Mouse (Mus musculus) stomach, embryonic 15.5 days (tissue): ENCODE measurements around the gene Hist1h3e. TPM values are rescaled to one million over a fixed set of nuclear protein-coding genes. Genes with fewer than 3 reads are reported as not detected.
"Not testable (repeated sequence)": the region's sequence is repeated elsewhere in the genome, so short reads cannot be mapped to it uniquely, and the experiment has no call there.

Source experiments
- ATAC-seq: fragments of 200-750 bp; cut with Nextera tagmentation; 2 replicates; pipeline ENCODE4 v1.8.0; 2017; ENCODE audit warnings: low read depth, moderate number of reproducible peaks, moderate TSS enrichment; ENCODE audit not compliant: insufficient read depth, low FRiP score
- H3K27ac ChIP-seq: fragments of 300-500 bp; sonication (generic); 2 replicates; pipeline ENCODE4 v1.5.1; 2015; ENCODE audit warnings: mild to moderate bottlenecking, inconsistent platforms
- H3K27me3 ChIP-seq: fragments of 300-500 bp; sonication (generic); replicated peaks from 2 replicates; pipeline ENCODE4 v1.6.1; 2015; ENCODE audit warnings: inconsistent platforms
- H3K36me3 ChIP-seq: fragments of 300-500 bp; sonication (generic); 2 replicates; pipeline ENCODE4 v1.6.1; 2015; ENCODE audit warnings: inconsistent platforms
- H3K4me1 ChIP-seq: fragments of 300-500 bp; sonication (generic); 2 replicates; pipeline ENCODE4 v1.6.1; 2015; ENCODE audit warnings: inconsistent platforms
- H3K4me2 ChIP-seq: fragments of 300-500 bp; sonication (generic); 2 replicates; pipeline ENCODE4 v1.6.1; 2015; ENCODE audit warnings: mild to moderate bottlenecking, inconsistent platforms
- H3K4me3 ChIP-seq: fragments of 300-500 bp; sonication (generic); replicated peaks from 2 replicates; pipeline ENCODE4 v1.5.1; 2015; ENCODE audit warnings: inconsistent platforms
- H3K9ac ChIP-seq: fragments of 300-500 bp; sonication (generic); 2 replicates; pipeline ENCODE4 v1.6.1; 2015; ENCODE audit warnings: inconsistent platforms
- H3K9me3 ChIP-seq: fragments of 300-500 bp; sonication (generic); 2 replicates; pipeline ENCODE4 v1.6.1; 2016; ENCODE audit warnings: inconsistent platforms
- WGBS: fragments of 180-500 bp; shearing (Covaris S2); methylation state at CpG from one replicate; pipeline ENCODE4 v1.1.7; 2015; 5-methylcytosine and 5-hydroxymethylcytosine counted together
- polyA plus RNA-seq: library from polyadenylated mRNA; unstranded; fragments of >200 nt; fragmentation: Nextera tagmentation; extraction: Ambion mirVana; gene quantifications from 2 replicates; pipeline ENCODE4 v1.2.1, GENCODE M21; 2015

Hist1h3e gene
- polyA plus RNA-seq, 1 experiment from 2014 or later = 6.7 TPM

GRCm38 (mm10) chr13:23593051-23593770 lies 31.0 kb upstream of the Hist1h3e start:
- H3K27ac ChIP-seq = peak overlapping the region; percentile 68
- no peaks in the 10 kb centered on the region for H3K27me3 ChIP-seq
- 61% methylated on average over 5 of the region's 5 CpGs for WGBS
- H3K4me2 ChIP-seq = no peak overlapping the region
- H3K9ac ChIP-seq = no peak overlapping the region
- H3K9me3 ChIP-seq = no peaks in the 10 kb centered on the region
- H3K4me3 ChIP-seq = no peak overlapping the region
- no peaks in the 10 kb centered on the region for H3K4me1 ChIP-seq
- H3K36me3 ChIP-seq = no peaks in the 10 kb centered on the region
- ATAC-seq = no peak

GRCm38 (mm10) chr13:23592614-23593013 lies 30.4 kb upstream of the Hist1h3e start:
- Histone ChIP-seq H3K9ac (no peak overlapping the region), H3K4me2 (no peak overlapping the region), H3K4me3 (no peak overlapping the region), H3K36me3 (no peaks in the 10 kb centered on the region), H3K27me3 (no peaks in the 10 kb centered on the region), H3K27ac (peak overlapping the region; percentile 68; the same call in 1 of the 2 replicates), H3K9me3 (no peaks in the 10 kb centered on the region), H3K4me1 (no peaks in the 10 kb centered on the region)
- WGBS = 78% methylated on average over 7 of the region's 7 CpGs
- ATAC-seq = no peak

GRCm38 (mm10) chr13:23591886-23592285 lies 29.7 kb upstream of the Hist1h3e start:
- not testable (repeated sequence) for H3K4me1 ChIP-seq, H3K27ac ChIP-seq, H3K36me3 ChIP-seq, ATAC-seq, H3K9ac ChIP-seq, H3K4me3 ChIP-seq, H3K4me2 ChIP-seq, H3K27me3 ChIP-seq, H3K9me3 ChIP-seq
- 77% methylated on average over 7 of the region's 7 CpGs for WGBS

GRCm38 (mm10) chr13:23591206-23591605 lies 29.0 kb upstream of the Hist1h3e start:
- no peaks in the 10 kb centered on the region for H3K9me3 ChIP-seq
- 92% methylated on average over 7 of the region's 7 CpGs for WGBS
- H3K27ac ChIP-seq = no peak overlapping the region
- no peaks in the 10 kb centered on the region for H3K36me3 ChIP-seq
- no peak overlapping the region for H3K9ac ChIP-seq
- H3K4me1 ChIP-seq = peaks cover 3% of the 10 kb centered on the region; the same call in 1 of the 2 replicates
- no peak for ATAC-seq
- H3K4me2 ChIP-seq = no peak overlapping the region
- no peak overlapping the region for H3K4me3 ChIP-seq
- H3K27me3 ChIP-seq = no peaks in the 10 kb centered on the region

- H3K4me1 ChIP-seq = peaks cover 9% of the 10 kb centered on the region; the same call in 1 of the 2 replicates
- no peaks in the 10 kb centered on the region for H3K9me3 ChIP-seq
Observed at GRCm38 (mm10) chr13:23586940-23587225, 24.7 kb upstream of the Hist1h3e start.

GRCm38 (mm10) chr13:23586099-23586939 lies 24.1 kb upstream of the Hist1h3e start:
- 1% methylated on average over 22 of the region's 22 CpGs for WGBS
- no peaks in the 10 kb centered on the region for H3K27me3 ChIP-seq
- H3K36me3 ChIP-seq = no peaks in the 10 kb centered on the region
- peaks cover 10% of the 10 kb centered on the region; the same call in 1 of the 2 replicates for H3K4me1 ChIP-seq
- ATAC-seq = no peak
- peak overlapping the region; percentile 32 for H3K4me3 ChIP-seq
- no peaks in the 10 kb centered on the region for H3K9me3 ChIP-seq
- peak overlapping the region; percentile 12; the same call in 1 of the 2 replicates for H3K9ac ChIP-seq
- peak overlapping the region; percentile 96 for H3K27ac ChIP-seq
- peak overlapping the region; percentile 71 for H3K4me2 ChIP-seq

More at GRCm38 (mm10) chr13:23586940-23587225, 24.7 kb upstream of the Hist1h3e start:
- ATAC-seq = no peak
- Histone ChIP-seq H3K4me2 (peak overlapping the region; percentile 71), H3K36me3 (no peaks in the 10 kb centered on the region), H3K4me3 (peak overlapping the region; percentile 32), H3K27me3 (no peaks in the 10 kb centered on the region), H3K27ac (peak overlapping the region; percentile 96), H3K9ac (peak overlapping the region; percentile 12; the same call in 1 of the 2 replicates)
- 0% methylated on average over 1 of the region's 1 CpGs for WGBS

- Histone ChIP-seq H3K4me3 (peak overlapping the region; percentile 45), H3K4me1 (peaks cover 10% of the 10 kb centered on the region; the same call in 1 of the 2 replicates), H3K27ac (peak overlapping the region; percentile 95), H3K9ac (peak overlapping the region; percentile 42), H3K4me2 (peak overlapping the region; percentile 71)
- not testable (repeated sequence) for H3K9me3 ChIP-seq, H3K36me3 ChIP-seq, H3K27me3 ChIP-seq
- peak; percentile 86 for ATAC-seq
- WGBS = under 1% methylated on average over 32 of the region's 36 CpGs
Observed at GRCm38 (mm10) chr13:23585442-23586098, 23.4 kb upstream of the Hist1h3e start.

- ATAC-seq = no peak
- Histone ChIP-seq H3K4me1 (peaks cover 10% of the 10 kb centered on the region; the same call in 1 of the 2 replicates), H3K4me2 (peak overlapping the region; percentile 71), H3K9ac (peak overlapping the region; percentile 42), H3K36me3 (no peaks in the 10 kb centered on the region), H3K4me3 (peak overlapping the region; percentile 45), H3K27me3 (no peaks in the 10 kb centered on the region), H3K27ac (peak overlapping the region; percentile 95), H3K9me3 (no peaks in the 10 kb centered on the region)
- under 1% methylated on average over 21 of the region's 21 CpGs for WGBS
Observed at GRCm38 (mm10) chr13:23585029-23585441, 22.9 kb upstream of the Hist1h3e start.

GRCm38 (mm10) chr13:23584331-23584730 lies 22.2 kb upstream of the Hist1h3e start:
- no peak overlapping the region for H3K9ac ChIP-seq
- no peaks in the 10 kb centered on the region for H3K36me3 ChIP-seq
- H3K4me3 ChIP-seq = peak overlapping the region; percentile 45; the same call in 1 of the 2 replicates
- peak overlapping the region; percentile 71 for H3K4me2 ChIP-seq
- peak overlapping the region; percentile 95 for H3K27ac ChIP-seq
- H3K9me3 ChIP-seq = no peaks in the 10 kb centered on the region
- ATAC-seq = no peak
- no peaks in the 10 kb centered on the region for H3K27me3 ChIP-seq
- H3K4me1 ChIP-seq = peaks cover 10% of the 10 kb centered on the region; the same call in 1 of the 2 replicates

- H3K27ac ChIP-seq = peak overlapping the region; percentile 86
- H3K4me1 ChIP-seq = peaks cover 10% of the 10 kb centered on the region; the same call in 1 of the 2 replicates
- no peak overlapping the region for H3K4me2 ChIP-seq
- H3K9me3 ChIP-seq = no peaks in the 10 kb centered on the region
- H3K9ac ChIP-seq = no peak overlapping the region
- no peak overlapping the region for H3K4me3 ChIP-seq
- ATAC-seq = no peak
- no peaks in the 10 kb centered on the region for H3K27me3 ChIP-seq
- H3K36me3 ChIP-seq = no peaks in the 10 kb centered on the region
Observed at GRCm38 (mm10) chr13:23583387-23584068, 21.4 kb upstream of the Hist1h3e start.
